Mouse (Mus musculus) midbrain, postnatal 0 days (tissue): ENCODE measurements around the gene Slc5a10. TPM values are rescaled to one million over a fixed set of nuclear protein-coding genes. Genes with fewer than 3 reads are reported as not detected.

Experiments used
- ATAC-seq: fragments of 200-750 bp; cut with Nextera tagmentation; 2 replicates; pipeline ENCODE4 v1.8.0; 2017; ENCODE audit warnings: moderate number of reproducible peaks, mild to moderate bottlenecking, moderate TSS enrichment, moderate library complexity; ENCODE audit not compliant: low FRiP score
- DNase-seq: peaks from one replicate; pipeline ENCODE4 v3.0.0-alpha.2; 2015; ENCODE audit warnings: low spot score
- H3K27ac ChIP-seq: fragments of 300-500 bp; sonication (generic); 2 replicates; pipeline ENCODE4 v1.5.1; 2014; ENCODE audit warnings: low read depth, mild to moderate bottlenecking, low read length, mixed read lengths
- H3K27me3 ChIP-seq: fragments of 300-500 bp; sonication (generic); 2 replicates; pipeline ENCODE4 v1.6.1; 2014; ENCODE audit warnings: low read length, control low read depth, mixed read lengths; ENCODE audit not compliant: insufficient read depth
- H3K36me3 ChIP-seq: fragments of 300-500 bp; sonication (generic); 2 replicates; pipeline ENCODE4 v1.6.1; 2014; ENCODE audit warnings: low read length, control low read depth, mixed read lengths; ENCODE audit not compliant: insufficient read depth
- H3K4me1 ChIP-seq: fragments of 300-500 bp; sonication (generic); 2 replicates; pipeline ENCODE4 v1.6.1; 2014; ENCODE audit warnings: mild to moderate bottlenecking, control low read depth, antibody characterized with exemption, low read length, mixed read lengths; ENCODE audit not compliant: insufficient read depth
- H3K4me2 ChIP-seq: fragments of 300-500 bp; sonication (generic); 2 replicates; pipeline ENCODE4 v1.6.1; 2014; ENCODE audit warnings: low read depth, mild to moderate bottlenecking, low read length, mixed read lengths; ENCODE audit not compliant: poor library complexity, severe bottlenecking
- H3K4me3 ChIP-seq: fragments of 300-500 bp; sonication (generic); 2 replicates; pipeline ENCODE4 v1.5.1; 2014; ENCODE audit warnings: low read depth, mild to moderate bottlenecking, low read length, moderate library complexity
- H3K9ac ChIP-seq: fragments of 300-500 bp; sonication (generic); replicated peaks from 2 replicates; pipeline ENCODE4 v1.6.1; 2014; ENCODE audit warnings: mild to moderate bottlenecking, low read length, moderate library complexity, mixed read lengths; ENCODE audit not compliant: poor library complexity, severe bottlenecking
- H3K9me3 ChIP-seq: fragments of 300-500 bp; sonication (generic); 2 replicates; pipeline ENCODE4 v1.6.1; 2016; ENCODE audit warnings: low read length, control low read depth
- CTCF ChIP-seq: IDR thresholded peaks from 2 replicates; pipeline ENCODE4 v1.5.1; 2016; ENCODE audit warnings: antibody characterized with exemption, mild to moderate bottlenecking
- WGBS: fragments of 180-500 bp; shearing (Covaris S2); extraction: QIAGEN DNeasy Blood & Tissue Kit; methylation state at CpG from one replicate; pipeline ENCODE4 v1.1.7; 2014; 5-methylcytosine and 5-hydroxymethylcytosine counted together
- polyA plus RNA-seq: library from polyadenylated mRNA; unstranded; fragments of >200 nt; fragmentation: Nextera tagmentation; extraction: Ambion mirVana; gene quantifications from 2 replicates; pipeline ENCODE4 v1.2.1, GENCODE M21; 2015
- total RNA-seq: library from RNA; depleted of rRNA; stranded (reverse); fragments of >200 nt; gene quantifications from 2 replicates; pipeline ENCODE4 v1.2.3, GENCODE M21; 2014; rRNA removed

The Slc5a10 gene
- total RNA-seq = not detected in 2 replicates
- 0.09 and 0.19 TPM in 2 replicates for polyA plus RNA-seq

- no peak within 1 kb of the TSS for H3K4me3 ChIP-seq
- no peak within 1 kb of the TSS for H3K4me2 ChIP-seq
- ATAC-seq (no peak), DNase-seq (no peak)
- 81% methylated on average over 3 of the region's 3 CpGs for WGBS
- no peak within 1 kb of the TSS for H3K27ac ChIP-seq
- no peak for TF ChIP-seq CTCF
- H3K4me1 ChIP-seq = no peaks in the 10 kb centered on the region
- H3K9ac ChIP-seq = no peak within 1 kb of the TSS
- no peaks in the 10 kb centered on the region for H3K36me3 ChIP-seq
- no peaks in the 10 kb centered on the region for H3K9me3 ChIP-seq
- no peaks in the 10 kb centered on the region for H3K27me3 ChIP-seq
Measured at GRCm38 (mm10) chr11:61720636-61721035, at the start of gene Slc5a10. Gene Slc5a10 (minus strand): TSS chr11:61720826.

- H3K9me3 ChIP-seq = no peaks in the 10 kb centered on the region
- H3K4me1 ChIP-seq = peaks cover 6% of the 10 kb centered on the region
- no peaks in the 10 kb centered on the region for H3K27me3 ChIP-seq
- H3K9ac ChIP-seq = peak within 1 kb of the TSS; percentile 73
- WGBS = under 1% methylated on average over 51 of the region's 51 CpGs
- 0 out of 2 replicates have a peak, but pooled peaks cover 3% of the 10 kb centered on the region for H3K36me3 ChIP-seq
- peak within 1 kb of the TSS; percentile 57 for H3K4me3 ChIP-seq
- DNase-seq (peak; percentile 98), ATAC-seq (peak; percentile 92)
- peak within 1 kb of the TSS; percentile 92 for H3K27ac ChIP-seq
- no peak for TF ChIP-seq CTCF
- H3K4me2 ChIP-seq = peak within 1 kb of the TSS; percentile 57
Measured at GRCm38 (mm10) chr11:61761584-61762407, 41.2 kb upstream of the Slc5a10 start, which contains the start of gene Prpsap2. Gene Prpsap2 (minus strand): TSS chr11:61762088.

GRCm38 (mm10) chr11:61760518-61760917 lies 39.9 kb upstream of the Slc5a10 start:
- H3K4me3 ChIP-seq = peak overlapping the region; percentile 57
- H3K27me3 ChIP-seq = no peaks in the 10 kb centered on the region
- H3K4me1 ChIP-seq = peaks cover 6% of the 10 kb centered on the region
- no peak overlapping the region for H3K9ac ChIP-seq
- DNase-seq = no peak
- TF ChIP-seq CTCF = peak; percentile 22; the same call in 1 of the 2 replicates
- no peak for ATAC-seq
- WGBS = 69% methylated on average over 5 of the region's 5 CpGs
- no peak overlapping the region for H3K27ac ChIP-seq
- H3K9me3 ChIP-seq = no peaks in the 10 kb centered on the region
- H3K4me2 ChIP-seq = peak overlapping the region; percentile 57
- H3K36me3 ChIP-seq = peaks cover 3% of the 10 kb centered on the region; the same call in 1 of the 2 replicates

- no peak overlapping the region for H3K4me3 ChIP-seq
- H3K4me1 ChIP-seq = peaks cover 6% of the 10 kb centered on the region
- H3K9ac ChIP-seq = no peak overlapping the region
- H3K27me3 ChIP-seq = no peaks in the 10 kb centered on the region
- H3K9me3 ChIP-seq = no peaks in the 10 kb centered on the region
- no peak overlapping the region for H3K27ac ChIP-seq
- no peak overlapping the region for H3K4me2 ChIP-seq
- no peak for TF ChIP-seq CTCF
- H3K36me3 ChIP-seq = peaks cover 14% of the 10 kb centered on the region
- 97% methylated on average over 2 of the region's 2 CpGs for WGBS
- no peak for DNase-seq
- ATAC-seq = no peak
Measured at GRCm38 (mm10) chr11:61757151-61757550, 36.5 kb upstream of the Slc5a10 start.

- Histone ChIP-seq H3K36me3 (peaks cover 19% of the 10 kb centered on the region), H3K4me1 (no peaks in the 10 kb centered on the region), H3K27ac (no peak overlapping the region), H3K4me3 (no peak overlapping the region), H3K27me3 (no peaks in the 10 kb centered on the region), H3K4me2 (no peak overlapping the region), H3K9me3 (no peaks in the 10 kb centered on the region), H3K9ac (no peak overlapping the region)
- DNase-seq (no peak), ATAC-seq (no peak)
- WGBS = 80% methylated on average over 5 of the region's 5 CpGs
- peak; percentile 59 for TF ChIP-seq CTCF
Measured at GRCm38 (mm10) chr11:61751612-61752011, 31.0 kb upstream of the Slc5a10 start.

GRCm38 (mm10) chr11:61747161-61747560 lies 26.5 kb upstream of the Slc5a10 start:
- H3K27me3 ChIP-seq = no peaks in the 10 kb centered on the region
- no peak overlapping the region for H3K27ac ChIP-seq
- H3K4me1 ChIP-seq = no peaks in the 10 kb centered on the region
- 69% methylated on average over 3 of the region's 3 CpGs for WGBS
- H3K4me3 ChIP-seq = no peak overlapping the region
- no peak overlapping the region for H3K4me2 ChIP-seq
- ATAC-seq = no peak
- H3K36me3 ChIP-seq = peaks cover 16% of the 10 kb centered on the region
- DNase-seq = peak; percentile 34
- H3K9ac ChIP-seq = no peak overlapping the region
- H3K9me3 ChIP-seq = no peaks in the 10 kb centered on the region
- TF ChIP-seq CTCF = no peak
